Mouse (Mus musculus) Muller cell, postnatal 12 days (primary cell): ENCODE measurements around the gene Gpr150.

Source experiments
- DNase-seq: peaks from one replicate; pipeline ENCODE4 v3.0.0-alpha.2; 2015; ENCODE audit errors: inconsistent ontology term

Gpr150 gene

DNA sequence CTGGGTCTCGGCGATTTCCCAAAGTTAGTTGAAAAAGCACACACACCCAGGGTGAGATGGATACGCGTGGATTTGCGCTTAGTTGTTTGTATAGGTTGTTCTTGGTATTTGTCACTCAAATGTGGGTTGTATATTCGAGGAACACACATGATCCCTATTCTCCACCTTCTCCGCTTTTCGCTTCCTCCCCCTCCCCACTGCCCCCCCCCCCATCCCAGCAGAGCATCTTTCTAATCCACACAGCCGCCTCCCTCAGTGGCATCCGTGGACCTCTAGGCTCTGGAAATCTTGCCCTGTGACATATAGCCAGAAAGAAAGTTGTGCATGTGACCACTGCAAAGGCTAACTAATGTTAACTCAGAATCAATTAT lies at the start of gene Gpr150:
Gpr150 (minus strand) TSS at position 101 of the 371 bp plus-strand sequence.
- no peak for DNase-seq

DNA sequence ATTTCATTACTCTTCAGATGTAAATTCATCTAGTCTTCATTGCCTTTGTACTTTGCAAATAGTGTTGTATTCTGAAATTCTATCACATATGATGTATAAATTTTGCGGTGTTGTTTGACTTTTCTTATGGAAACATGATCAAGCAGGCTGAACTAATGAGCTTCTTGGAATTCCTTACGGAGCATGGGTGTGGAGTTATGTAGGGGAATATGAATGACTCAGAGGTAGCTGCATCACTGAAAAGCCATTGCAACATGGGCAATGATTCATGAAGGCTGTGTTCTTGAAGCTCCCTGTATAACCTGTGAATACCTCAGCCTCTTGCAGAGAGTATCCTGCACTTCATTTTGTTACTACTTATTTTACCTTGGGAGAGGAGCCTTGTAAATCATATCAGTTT lies 45.2 kb upstream of the Gpr150 start:
- peak; percentile 6 for DNase-seq

DNA sequence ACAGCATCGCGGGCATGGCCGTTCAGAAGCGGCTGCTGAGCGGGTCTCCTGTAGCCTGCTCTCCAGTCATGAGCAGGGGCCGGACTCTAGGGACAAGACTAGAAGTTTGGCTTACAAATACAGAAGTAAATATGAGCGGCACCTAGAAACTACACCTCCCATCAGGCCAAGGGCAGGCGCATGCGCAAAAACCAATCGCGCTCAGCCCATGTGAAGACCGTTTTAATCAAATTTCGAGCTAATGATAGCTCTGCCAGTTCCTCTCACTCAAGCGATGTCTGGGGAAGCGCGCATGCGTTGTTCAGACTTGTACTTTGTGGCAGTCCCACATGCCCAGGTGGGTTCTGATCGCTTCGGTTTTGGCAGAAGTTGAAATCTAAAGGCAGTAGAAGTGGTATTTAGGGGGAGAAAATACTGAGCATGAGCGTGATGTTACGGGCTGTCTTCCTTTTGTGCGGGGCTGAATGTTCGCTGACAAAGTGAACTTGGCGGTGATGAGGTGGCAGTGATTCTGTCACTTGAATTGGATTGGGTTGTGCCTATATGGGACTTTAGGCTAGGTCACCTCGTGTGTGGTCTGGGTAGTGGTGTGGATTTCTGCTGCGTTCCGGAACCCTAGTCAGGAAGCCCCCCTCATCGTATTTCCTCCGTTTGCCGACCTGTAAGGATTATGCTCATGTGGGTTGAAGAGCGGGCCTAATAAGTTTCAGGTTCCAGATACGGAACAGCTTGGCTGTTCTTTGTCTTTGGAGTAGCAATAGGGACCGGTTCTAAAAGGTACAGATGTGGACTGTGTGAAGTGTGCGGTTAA lies 41.9 kb upstream of the Gpr150 start, which contains the start of the genes Arsk and Ttc37:
Arsk (minus strand) TSS at position 168 of the 811 bp plus-strand sequence.
Ttc37 (plus strand) TSS at position 242 of the 811 bp plus-strand sequence.
- DNase-seq, result peak; percentile 90

DNA sequence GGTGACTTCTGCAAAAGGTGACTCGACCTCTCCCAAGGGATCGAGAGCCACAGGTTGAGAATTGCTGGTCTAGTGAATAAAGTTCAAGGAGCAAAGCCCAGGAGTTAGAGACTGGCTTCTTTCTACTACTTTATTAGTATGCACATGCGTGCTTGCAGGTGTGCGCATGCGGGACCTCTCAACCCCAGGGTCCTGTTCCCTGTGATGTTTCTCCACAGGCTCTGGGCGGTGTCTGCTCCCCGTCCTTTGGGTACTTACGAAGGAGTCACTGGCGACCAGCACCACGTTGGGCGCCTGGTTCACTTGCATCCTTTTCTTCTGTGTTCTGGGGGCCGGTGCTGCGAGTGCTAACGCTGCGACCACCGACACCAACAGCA lies 41.3 kb upstream of the Gpr150 start:
- DNase-seq, result no peak

DNA sequence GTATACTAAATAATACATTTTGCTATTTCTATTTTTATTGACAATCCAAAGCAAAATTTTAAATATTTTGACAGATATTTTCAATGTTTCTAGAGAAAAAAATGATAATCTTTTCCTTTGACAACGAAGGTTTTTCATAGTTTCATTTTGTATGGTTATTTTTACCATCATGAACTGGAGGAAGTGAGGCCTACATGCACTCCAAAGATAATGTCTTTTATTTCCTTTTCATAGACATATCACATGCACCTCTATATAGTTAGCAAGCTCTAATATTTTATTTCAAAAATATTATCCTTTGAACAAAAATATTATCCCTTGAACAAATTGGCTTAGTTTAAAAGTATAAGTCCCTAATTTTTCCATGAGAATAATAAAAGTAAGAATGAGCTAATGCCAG lies 17.5 kb upstream of the Gpr150 start:
- DNase-seq, result no peak

DNA sequence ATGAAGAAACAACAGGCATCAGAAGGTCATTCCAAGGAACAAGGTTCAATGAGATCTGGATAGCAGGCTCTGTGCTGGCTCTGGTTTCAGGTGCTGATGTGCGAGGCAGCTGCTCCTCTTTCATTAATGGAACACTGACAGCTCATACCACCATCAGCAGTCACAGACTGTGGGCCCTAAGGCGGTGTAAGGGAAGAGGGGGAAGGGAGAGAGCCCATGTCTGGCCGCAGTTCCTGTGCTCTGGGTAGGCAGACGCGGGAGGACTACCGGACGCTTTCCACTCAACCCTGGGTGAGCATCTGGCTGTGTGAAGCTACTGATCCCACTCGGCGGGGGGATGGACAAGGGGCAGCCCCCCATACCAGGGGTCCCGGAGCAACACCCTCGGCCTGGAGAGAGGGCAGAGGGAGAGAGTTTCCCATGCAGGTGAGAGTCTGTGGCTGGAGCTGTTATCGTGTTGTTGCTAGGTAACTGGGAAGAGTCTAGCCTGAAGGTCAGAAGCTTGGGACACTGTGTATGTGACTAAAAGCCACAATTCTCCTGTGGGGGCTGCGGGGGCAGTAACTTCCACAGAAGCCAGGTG lies 7.7 kb upstream of the Gpr150 start:
- no peak for DNase-seq

DNA sequence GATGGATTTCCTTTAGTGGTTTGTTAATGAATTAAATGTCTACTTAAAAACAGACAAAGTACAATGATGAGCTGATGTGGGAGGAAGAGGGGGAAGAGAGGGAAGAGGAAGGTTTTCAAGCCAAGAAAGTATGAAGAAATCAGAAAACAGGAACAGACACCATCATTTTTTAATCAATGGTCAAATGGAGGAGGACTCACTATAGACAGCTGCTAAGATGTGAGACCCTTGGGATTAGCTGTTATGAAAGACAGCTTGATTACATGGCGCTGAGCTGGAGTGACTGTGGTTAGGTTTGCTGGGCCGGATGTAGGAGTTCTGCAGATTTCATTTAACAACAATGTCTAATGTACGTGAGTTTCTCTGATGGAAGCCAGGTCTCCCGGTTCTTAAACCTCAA lies 6.8 kb upstream of the Gpr150 start:
- no peak for DNase-seq

DNA sequence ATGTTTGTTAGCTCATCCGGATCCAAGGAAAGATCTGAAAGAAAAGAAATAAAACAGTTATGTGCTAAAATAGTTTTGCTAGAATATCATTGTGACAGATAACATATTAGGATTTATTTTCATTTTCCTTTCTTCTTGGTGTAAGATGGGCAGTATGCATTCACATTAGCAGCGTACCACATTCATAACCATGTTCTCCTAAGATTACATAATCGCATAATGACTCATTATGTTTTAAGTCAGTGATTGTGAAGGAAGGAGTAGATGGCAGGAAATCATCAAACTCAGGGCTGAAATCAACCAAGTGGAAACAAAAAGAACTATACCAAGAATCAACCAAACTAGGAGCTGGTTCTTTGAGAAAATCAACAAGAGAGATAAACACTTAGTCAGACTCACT lies 5.8 kb upstream of the Gpr150 start:
- peak; percentile 27 for DNase-seq

DNA sequence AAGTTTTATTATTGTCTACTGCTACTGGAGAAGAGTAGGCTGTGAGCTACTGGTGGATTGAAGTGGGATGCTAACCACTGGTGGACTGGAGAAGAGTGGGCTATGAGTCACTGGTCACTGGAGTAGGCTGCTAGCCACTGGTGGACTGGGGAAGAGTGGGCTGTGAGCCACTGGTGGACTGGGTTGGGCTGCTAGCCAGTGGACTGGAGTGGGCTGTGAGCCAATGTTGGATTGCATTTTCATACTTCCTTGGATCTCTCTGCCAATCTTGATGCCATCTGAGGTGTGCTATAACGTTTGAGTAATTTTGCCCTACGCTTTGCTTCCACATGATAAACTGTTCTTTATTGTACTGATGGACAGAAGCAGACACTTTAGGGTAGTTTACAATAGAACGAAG lies 5.3 kb upstream of the Gpr150 start:
- DNase-seq, result peak; percentile 28

DNA sequence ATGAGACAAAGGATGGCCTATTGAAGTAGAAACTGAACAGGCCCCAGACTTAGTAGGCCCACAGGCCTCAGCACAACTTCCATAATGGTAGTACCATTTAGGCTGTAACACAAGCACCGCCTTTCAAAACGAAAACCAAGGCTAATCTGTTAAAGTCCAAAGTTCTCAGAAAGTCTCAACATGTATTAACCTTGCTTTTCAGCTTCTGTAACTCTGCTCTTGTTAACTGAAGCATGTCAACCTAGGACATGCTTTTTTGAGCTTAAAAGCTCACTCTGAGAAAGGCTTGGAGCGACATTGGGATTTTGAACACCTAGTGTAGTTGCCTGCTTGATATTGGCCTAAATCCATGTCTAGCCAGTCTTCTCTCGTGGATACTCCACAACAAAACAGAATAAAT lies 2.8 kb upstream of the Gpr150 start:
- no peak for DNase-seq

DNA sequence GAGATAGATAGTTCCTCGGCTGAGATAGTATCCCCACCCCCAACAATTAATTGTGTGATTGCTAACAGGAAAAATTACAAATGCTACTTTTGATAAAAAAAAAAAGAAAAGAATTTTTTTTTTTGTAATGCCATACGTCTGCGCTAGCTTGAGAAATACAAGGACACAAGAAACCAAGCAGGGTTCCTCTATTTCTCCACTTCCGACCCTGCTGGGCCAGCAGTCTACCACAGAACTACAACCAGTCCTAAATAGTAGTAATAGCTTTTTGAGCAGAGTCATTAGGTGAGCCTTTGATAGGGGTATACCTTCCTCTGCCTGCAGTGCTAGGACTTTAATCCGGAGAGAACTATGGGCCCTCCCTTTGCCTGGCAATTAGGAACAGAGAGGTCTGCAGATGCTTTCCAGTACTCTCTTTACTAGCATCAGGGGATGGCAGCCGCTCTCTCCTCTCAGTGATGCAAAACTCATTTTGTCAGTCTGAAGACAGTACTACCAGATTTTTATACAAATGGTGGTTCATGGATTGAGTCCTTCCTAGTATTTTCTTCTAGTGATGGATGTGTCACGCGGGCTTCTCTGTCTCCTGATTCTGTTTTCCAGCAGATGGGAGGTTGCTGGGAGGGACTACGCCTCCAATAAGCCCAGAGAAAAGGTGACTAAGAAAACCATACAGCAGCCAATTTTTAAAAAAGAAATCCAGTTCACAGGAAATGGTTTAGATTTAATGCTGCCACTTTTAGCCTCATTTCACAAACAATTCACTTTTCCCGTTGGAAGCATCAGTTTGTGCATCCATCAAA lies 672 bp upstream of the Gpr150 start:
- no peak for DNase-seq

DNA sequence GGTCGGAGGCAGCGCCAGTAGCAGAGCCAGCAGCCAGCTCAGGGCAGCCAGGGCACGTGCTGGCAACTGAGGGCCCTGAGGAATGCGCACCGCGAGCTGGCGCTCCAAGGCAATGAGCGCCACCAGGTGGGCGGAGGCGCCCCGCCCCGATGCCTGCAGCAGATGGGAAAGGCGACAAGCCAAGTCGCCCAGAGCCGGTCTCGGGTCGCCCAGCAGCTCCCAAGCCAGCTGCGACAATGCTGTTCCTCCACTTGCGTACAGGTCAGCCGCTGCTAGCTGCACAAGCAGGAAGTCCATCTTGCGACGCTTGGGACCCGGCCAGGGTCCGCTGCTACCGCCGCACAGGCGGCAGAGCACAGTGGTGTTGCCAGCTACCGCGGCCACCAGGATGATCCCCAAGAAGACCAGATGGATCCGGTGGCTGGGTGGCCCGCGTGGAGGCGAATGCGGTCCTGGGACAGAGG lies 503 bp downstream of the Gpr150 start:
- DNase-seq, result peak; percentile 87

DNA sequence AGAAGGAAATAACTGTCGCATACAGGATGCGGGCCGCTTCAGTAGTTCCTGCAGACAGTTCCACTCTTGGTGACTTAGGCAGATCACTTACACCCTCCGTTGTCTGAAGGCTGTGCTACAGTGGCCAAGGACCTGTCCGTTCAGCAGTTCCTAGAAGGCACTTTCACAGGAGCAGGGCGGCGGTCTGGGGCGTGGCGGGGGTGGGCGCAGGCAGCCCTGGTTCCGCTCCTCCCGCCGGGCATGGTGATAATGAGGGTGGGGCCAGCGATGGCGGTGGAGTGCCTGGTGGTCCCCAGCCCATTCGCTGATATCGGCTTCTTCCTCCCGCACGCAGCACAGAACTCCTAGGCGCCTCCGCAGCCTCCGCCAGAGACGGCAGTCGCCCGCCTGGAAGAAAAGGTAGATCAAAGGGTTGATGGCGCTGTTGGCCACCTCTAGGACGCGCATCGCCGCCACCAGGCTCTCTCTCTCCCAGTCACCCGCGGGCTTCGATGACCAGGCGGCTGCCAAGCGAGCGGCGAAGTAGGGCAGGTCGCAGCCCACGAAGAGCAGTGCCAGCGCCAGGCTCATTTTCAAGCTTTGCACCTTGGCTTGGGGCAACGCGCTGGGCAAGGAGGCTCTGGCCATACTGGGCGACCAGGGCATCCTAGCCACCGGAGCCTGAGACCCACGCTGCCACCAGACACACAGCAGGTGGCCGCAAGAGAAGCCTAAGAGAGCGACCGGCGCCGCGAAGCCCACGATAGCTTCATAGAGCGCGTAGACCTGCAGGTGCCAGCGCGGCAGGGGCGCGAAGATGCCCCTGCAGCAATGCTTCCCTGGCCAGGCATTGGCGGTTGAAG lies 1.2 kb downstream of the Gpr150 start:
- DNase-seq, result no peak

DNA sequence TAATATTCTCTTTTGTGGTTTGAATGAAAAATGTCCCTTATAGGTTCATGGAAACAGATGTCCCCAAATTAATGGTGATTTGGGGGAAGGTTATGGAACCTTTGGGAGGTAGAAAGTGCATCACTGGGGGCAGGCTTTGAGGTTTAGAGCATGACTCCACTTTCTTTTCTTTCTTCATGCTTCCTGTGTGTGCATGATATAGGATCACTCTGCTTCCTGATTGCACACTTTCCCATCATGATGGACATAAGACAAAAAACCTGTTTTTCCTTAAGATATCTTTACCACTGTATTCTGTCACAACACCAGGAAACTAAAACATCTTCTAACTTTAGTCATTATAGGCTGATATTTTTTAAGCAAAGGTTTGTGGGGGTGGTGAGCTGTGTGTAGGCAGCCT lies 11.8 kb downstream of the Gpr150 start:
- no peak for DNase-seq

DNA sequence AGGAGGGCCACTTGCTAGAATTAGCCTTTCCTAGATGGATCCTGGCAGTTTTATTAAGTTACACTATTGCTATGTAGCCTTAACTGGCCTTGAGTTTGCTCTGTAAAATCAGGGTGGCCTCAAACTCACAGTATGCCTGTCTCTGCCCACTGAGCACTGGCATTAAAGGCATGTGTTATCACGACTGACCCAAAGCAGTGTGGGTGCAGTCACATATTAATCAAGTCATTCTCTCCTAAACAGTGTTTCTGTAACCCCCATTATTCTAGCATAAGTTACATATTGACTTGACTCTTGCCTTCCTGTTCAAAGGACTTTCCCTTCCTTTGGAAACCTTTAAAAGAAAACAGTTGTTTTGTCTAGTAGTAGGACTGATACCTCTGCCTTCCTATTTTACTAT lies 14.3 kb downstream of the Gpr150 start:
- no peak for DNase-seq

DNA sequence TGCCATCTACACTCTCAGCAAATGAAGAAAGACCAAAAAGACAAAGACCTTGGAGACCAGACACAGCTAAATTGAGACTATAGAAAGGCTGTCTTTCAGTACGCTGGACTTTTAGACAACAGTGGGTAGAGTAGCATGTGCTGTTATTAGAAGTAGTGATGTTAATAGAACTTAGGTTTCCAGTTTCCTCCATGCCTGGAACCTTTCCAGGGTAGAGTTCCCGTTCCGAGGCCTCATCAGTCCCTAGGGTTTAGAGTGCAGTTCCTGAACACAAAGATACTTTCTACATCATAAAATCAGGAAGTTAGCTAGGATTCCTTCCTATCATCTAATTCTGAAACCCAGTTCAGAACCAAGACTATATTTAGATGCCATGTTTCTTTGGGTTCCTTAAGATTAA lies 32.2 kb downstream of the Gpr150 start:
- DNase-seq, result no peak

DNA sequence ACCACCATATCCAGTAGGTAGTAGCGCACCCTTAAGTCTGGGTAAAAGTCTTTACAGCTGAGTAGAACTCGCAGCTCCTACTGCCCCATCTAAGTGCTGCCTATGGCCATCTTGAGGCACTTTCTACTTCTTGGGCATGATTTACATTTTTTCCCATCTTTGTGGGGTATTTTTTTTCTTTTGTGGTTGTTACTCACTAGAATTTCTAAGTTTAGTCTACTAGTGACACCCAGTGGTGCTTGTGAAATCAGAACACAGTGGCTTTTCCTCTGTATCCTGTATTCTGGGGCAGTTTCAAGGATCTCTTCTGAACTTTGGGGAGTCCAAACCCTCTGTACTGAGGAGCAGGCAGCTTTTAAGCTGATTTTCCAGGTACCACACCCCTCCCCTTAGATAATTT lies 35.0 kb downstream of the Gpr150 start:
- DNase-seq, result peak; percentile 24

DNA sequence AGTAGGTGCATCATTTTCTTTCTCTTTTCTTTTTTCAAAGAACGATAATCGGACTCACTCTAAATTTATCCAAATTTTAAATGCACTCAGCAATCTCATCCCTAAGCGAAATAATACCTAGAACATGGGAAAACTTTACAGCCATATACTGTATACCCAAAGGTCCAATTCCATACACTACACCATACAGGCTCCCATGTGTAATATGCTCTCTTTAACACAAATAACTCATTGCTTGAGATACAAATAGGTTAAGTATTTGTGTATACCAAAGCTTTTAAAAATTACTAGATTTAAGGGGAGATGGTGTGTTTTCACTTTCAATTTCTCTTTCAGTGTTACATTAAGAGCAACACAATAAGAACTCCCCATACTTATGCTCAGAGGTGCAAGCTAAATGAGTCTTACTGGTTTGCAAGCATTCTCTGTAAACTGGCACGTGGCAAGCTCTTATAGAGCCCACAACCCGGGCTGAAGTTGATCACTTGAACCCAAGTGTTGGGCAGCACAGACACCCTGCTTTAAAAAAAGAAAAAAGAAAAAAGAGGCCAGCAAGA lies 37.9 kb downstream of the Gpr150 start:
- no peak for DNase-seq

DNA sequence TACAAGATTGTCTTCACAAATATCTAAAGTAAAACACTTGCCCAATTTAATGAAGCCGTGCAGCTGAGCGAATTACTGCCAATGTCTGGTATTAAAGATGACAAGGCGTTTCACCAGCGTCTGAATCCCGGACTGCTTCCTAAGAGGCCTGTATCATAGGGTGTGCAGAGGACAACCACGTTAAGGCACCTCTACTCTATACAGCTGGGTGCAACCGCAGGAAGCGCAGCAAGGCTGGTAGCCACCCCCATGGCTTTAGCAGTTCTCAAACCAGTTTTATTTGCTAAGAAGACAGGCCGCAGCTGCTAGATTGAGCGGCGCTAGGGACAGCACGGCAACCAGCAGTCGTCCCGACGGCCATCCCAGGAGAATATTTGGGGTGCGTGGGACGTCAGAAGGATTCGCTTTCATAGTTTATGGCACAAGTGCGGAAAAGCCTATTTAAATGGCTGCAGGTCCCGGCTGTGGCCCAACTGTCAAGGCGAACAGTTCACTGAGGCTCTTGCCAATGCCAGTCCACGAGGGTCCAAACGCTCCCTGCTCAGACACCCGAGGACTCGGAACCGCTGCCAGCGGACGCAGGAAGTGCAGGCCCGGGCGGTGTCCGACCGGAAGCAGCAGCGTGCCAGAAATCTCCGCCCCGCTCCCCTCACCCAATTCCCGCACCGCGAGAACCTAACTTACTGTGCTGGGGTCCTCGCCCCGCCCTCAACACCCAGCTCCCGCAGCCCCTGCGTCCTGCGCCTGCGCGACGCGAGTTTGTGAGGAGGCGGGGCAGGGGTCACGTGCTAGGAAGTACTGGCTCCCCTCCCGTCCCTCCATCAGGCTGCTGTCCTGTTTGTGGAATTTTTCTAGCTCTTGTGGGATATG lies 38.6 kb downstream of the Gpr150 start, which contains the start of gene Rfesd:
Rfesd (minus strand) TSS at position 746 of the 870 bp plus-strand sequence.
- peak; percentile 99 for DNase-seq

DNA sequence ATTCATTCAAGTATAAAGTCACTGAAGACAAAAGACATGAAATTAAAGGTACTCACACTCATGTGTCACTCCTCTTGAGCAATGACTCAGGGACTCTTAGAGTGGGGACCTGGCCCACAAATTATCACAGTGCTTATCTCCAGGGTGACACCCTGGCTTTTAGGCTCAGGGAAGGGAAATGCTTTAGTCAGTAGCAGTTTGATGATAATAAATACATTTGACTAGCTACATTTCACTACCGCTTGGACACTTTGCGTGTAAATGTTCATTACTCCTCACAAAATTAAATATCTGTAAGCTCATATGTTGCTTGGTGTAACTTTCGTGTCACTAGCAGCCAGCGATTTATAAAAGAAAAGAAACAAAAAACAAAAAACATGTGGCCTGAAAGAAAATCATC lies 39.3 kb downstream of the Gpr150 start:
- peak; percentile 4 for DNase-seq
